Mouse (Mus musculus): ENCODE data around the gene Hmgcs1.

The Hmgcs1 gene

GRCm38 (mm10) chr13:119754635-119755020 is 64.4 kb downstream of the Hmgcs1 start:
- DNase-seq = no peak

GRCm38 (mm10) chr13:119755141-119755547 is 65.0 kb downstream of the Hmgcs1 start:
- DNase-seq = peak; percentile 71

DNA sequence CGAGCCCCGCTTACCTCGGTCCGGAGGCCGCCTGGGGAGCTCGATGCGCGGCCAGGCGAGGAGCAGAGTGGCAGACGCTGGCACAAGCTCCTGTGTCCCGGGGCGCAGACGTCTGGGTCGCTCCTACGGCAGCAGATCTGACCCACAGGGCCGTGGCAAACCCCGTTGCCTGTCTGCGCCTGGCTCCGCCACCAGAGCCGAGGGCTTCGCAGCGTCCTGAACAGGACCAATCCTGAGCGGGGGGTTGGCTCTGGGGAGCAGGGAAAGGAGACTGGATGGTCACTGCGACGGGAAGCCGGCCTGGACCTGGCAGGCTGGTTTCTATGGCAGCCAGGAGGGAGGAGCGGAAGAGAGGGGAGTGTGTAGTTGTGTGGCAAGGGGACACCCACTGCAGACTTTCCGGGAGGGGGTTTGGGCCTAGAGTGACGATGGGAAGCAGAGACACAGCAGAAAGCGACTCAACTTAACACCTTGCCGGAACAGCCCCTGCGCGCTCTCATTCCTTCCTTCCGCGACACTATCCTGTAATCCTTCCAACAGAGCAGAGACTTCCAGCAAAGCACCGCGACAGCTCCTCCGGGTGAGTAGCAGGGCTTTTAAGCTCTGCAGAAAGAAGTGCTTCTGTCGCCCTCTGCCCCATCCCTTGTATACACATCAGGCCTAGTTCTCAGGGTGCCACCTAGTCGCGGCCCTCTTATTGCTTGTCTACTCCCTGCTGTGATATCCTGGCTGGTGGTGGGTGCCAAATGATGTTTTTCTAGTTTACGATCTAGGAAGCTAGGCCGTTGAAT is 65.7 kb downstream of the Hmgcs1 start, which contains the start of gene Nim1k:
Gene Nim1k (minus strand): TSS at position 202 of the 791 bp plus-strand sequence.
- DNase-seq = peak; percentile 89

DNA sequence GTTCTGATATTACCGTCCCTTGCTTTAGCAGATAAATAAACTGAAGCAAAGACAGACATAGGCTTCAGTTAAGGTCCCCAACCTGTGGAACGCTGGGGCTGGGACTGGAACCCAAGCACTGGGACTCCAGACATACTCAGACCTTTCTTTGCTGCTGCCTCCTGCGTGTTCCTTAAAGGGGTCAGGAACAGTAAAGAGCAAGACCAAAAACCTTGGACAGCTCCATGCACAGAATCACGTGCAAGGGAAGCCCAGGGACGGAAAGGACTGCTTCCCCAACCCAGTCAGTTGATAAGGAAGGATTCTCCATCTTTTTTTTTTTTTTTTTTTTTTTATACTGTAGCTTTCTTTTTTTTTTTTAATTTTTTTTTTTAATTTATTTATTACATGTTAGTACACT is 66.7 kb downstream of the Hmgcs1 start:
- DNase-seq = no peak

All from cerebellum, adult 9-10 months (tissue).